Mouse (Mus musculus): ENCODE data around the gene Mapkbp1. TPM values are rescaled to one million over a fixed set of nuclear protein-coding genes. Genes with fewer than 3 reads are reported as not detected.

The Mapkbp1 gene
- 1.8 and 3.0 TPM in 2 replicates for polyA plus RNA-seq (2015; fragmentation: Nextera tagmentation; extraction: Ambion mirVana)

DNA sequence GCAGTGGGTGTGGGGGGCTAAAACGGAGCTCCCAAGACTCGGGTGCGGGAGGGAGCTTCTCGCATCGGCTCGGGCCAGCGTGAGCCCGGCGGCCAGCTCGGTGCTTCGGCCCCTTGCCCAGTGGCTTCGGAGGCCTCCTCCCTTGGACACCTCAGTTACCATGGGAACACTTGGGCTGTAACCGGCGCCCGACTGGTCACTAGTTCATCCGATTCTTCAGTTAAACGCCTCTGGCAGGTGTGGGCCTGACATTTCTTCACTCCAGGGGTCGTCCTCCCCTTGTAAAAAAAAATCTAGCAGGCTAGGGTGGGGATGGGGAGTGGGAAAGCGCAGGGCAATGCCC lies at the start of gene Mapkbp1:
Gene Mapkbp1 (plus strand): TSS at position 163 of the 343 bp plus-strand sequence.
- H3K27me3 ChIP-seq, result no peaks in the 10 kb centered on the region
- ATAC-seq (replicated peaks; ENCODE audit: insufficient number of reproducible peaks, insufficient read depth, low FRiP score, low read depth), result peak; percentile 63; the same call in 1 of the 2 replicates
- WGBS, result 2% methylated on average over 19 of the region's 19 CpGs
- peak within 1 kb of the TSS; percentile 82 for H3K4me2 ChIP-seq
- H3K9ac ChIP-seq, result peak within 1 kb of the TSS; percentile 89
- H3K9me3 ChIP-seq (replicated peaks), result no peaks in the 10 kb centered on the region
- peaks cover 5% of the 10 kb centered on the region; the same call in 1 of the 2 replicates for H3K36me3 ChIP-seq
- peak within 1 kb of the TSS; percentile 98 for H3K4me3 ChIP-seq
- peak within 1 kb of the TSS; percentile 80 for H3K27ac ChIP-seq
- peaks cover 11% of the 10 kb centered on the region for H3K4me1 ChIP-seq (replicated peaks)

DNA sequence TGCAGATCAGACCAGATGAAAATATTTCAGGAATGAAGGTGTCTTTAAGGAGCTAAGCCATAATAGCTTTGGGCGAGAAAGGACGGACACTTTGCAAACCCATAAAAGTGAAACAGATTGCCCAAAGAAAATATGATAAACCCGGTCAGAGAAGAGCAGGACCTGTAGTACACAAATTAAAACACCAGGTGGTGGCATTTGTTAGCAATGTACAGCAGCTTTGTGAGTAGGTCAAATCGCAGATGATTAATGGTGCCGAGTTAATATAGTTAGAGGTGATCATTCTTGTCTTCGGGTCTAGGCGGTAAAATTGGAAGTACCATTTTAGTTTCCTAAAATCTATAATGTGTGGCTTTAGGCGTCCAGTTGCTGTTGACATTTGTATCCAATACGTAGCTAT lies 1.9 kb upstream of the Mapkbp1 start:
- no peaks in the 10 kb centered on the region for H3K9me3 ChIP-seq (replicated peaks)
- 38% methylated on average over 9 of the region's 9 CpGs for WGBS
- no peak for ATAC-seq (replicated peaks; ENCODE audit: insufficient number of reproducible peaks, insufficient read depth, low FRiP score, low read depth)

DNA sequence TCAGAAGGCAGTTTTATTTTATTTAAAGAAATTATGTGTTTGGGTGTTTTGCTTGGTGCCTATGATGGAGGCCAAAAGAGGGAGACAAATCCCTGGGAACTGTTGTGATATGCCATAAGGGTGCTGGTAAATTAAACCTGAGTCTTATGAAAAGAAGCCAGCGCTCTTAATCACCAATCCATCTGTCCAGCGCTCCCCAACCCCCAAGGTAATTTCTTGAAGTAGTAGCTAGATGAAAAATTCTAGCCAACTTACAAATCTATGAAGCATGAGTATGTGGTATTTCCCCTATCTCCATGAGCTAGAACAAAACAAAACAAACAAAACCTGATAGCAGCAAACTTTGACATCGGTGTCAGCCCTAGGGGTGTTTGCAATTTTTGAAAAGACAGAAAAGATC lies 1.2 kb upstream of the Mapkbp1 start:
- no peaks in the 10 kb centered on the region for H3K27me3 ChIP-seq
- H3K4me3 ChIP-seq, result no peak overlapping the region
- 72% methylated on average over 3 of the region's 3 CpGs for WGBS
- peaks cover 11% of the 10 kb centered on the region for H3K4me1 ChIP-seq (replicated peaks)
- no peaks in the 10 kb centered on the region for H3K9me3 ChIP-seq (replicated peaks)
- peak overlapping the region; percentile 82 for H3K4me2 ChIP-seq
- ATAC-seq (replicated peaks; ENCODE audit: insufficient number of reproducible peaks, insufficient read depth, low FRiP score, low read depth), result no peak
- peak overlapping the region; percentile 59; the same call in 1 of the 2 replicates for H3K27ac ChIP-seq
- peaks cover 10% of the 10 kb centered on the region; the same call in 1 of the 2 replicates for H3K36me3 ChIP-seq
- no peak overlapping the region for H3K9ac ChIP-seq

More for the DNA sequence above, 1.9 kb upstream of the Mapkbp1 start:
- Histone ChIP-seq H3K4me3 (no peak overlapping the region), H3K9ac (no peak overlapping the region), H3K4me2 (no peak overlapping the region), H3K36me3 (peaks cover 17% of the 10 kb centered on the region; the same call in 1 of the 2 replicates), H3K27ac (no peak overlapping the region), H3K4me1 (replicated peaks) (peaks cover 11% of the 10 kb centered on the region), H3K27me3 (no peaks in the 10 kb centered on the region)

DNA sequence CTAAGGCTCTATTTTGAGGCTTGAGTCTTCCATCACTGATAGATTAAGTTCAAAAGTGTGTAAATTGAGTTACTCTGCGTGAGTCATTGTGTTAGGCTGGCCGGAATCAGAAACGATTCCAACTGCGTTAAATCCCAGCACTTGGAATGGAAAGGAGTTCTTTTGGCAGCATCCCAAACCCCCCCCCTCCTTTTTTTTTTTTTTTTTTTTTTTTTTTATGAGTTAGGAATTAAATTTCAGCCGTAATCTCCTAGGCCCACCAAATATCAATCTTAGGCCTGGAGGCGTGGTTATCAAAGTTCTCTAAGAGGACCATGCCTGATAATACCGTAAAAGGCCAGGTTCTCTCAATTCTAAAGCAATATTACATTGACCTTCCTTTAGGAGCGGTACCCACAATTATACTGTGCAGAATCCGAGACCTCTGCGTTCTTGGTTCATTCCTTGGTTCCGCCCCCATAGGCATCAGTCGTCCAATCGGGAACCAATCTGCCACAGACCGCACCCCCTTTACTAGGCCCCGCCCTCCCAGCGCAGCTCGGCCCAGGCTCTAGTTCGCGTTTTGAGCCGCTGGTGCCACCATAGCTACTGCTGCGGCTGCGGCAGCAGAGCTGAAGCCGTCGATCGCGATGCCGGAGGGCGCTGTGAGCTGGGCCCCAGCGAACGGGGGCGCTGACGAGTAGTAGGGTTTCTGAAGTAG lies 512 bp upstream of the Mapkbp1 start:
- H3K9me3 ChIP-seq (replicated peaks), result no peaks in the 10 kb centered on the region
- H3K27me3 ChIP-seq, result no peaks in the 10 kb centered on the region
- peak overlapping the region; percentile 80 for H3K27ac ChIP-seq
- H3K4me2 ChIP-seq, result peak overlapping the region; percentile 82
- ATAC-seq (replicated peaks; ENCODE audit: insufficient number of reproducible peaks, insufficient read depth, low FRiP score, low read depth), result peak; percentile 99
- peaks cover 5% of the 10 kb centered on the region; the same call in 1 of the 2 replicates for H3K36me3 ChIP-seq
- 2% methylated on average over 32 of the region's 32 CpGs for WGBS
- peak overlapping the region; percentile 98 for H3K4me3 ChIP-seq
- H3K9ac ChIP-seq, result peak overlapping the region; percentile 89
- H3K4me1 ChIP-seq (replicated peaks), result peaks cover 11% of the 10 kb centered on the region

GRCm38 (mm10) chr2:119980343-119980986 lies 8.0 kb downstream of the Mapkbp1 start:
- Histone ChIP-seq H3K36me3 (no peaks in the 10 kb centered on the region), H3K9me3 (replicated peaks) (no peaks in the 10 kb centered on the region), H3K4me3 (no peak overlapping the region), H3K4me2 (no peak overlapping the region), H3K27me3 (no peaks in the 10 kb centered on the region), H3K9ac (no peak overlapping the region), H3K27ac (no peak overlapping the region), H3K4me1 (replicated peaks) (no peaks in the 10 kb centered on the region)
- no peak for ATAC-seq (replicated peaks; ENCODE audit: insufficient number of reproducible peaks, insufficient read depth, low FRiP score, low read depth)
- 84% methylated on average over 7 of the region's 7 CpGs for WGBS

DNA sequence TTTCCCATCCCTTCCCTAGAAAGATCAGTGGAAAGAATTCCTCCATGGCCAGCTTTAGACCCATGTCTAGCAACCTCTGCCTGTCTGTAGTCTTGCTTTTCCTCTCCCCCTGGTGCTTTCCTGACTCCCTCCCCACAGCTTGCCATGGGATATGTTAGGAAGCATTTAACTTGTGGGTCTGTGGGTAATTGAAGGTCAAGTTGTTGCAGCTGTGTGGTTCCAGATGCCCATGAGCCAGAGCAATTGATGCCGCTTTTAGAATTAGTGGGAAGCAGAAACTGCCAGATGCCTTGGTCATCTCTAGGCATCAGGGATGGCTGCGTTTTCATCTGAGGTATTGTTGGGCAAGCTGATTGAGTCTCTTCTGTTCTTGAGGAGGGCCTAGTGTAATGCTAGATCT lies 9.1 kb downstream of the Mapkbp1 start:
- H3K4me1 ChIP-seq (replicated peaks), result peaks cover 8% of the 10 kb centered on the region; the same call in 1 of the 2 replicates
- 82% methylated on average over 2 of the region's 2 CpGs for WGBS
- H3K9me3 ChIP-seq (replicated peaks), result no peaks in the 10 kb centered on the region
- no peak overlapping the region for H3K9ac ChIP-seq
- H3K36me3 ChIP-seq, result no peaks in the 10 kb centered on the region
- H3K4me3 ChIP-seq, result no peak overlapping the region
- H3K27ac ChIP-seq, result no peak overlapping the region
- ATAC-seq (replicated peaks; ENCODE audit: insufficient number of reproducible peaks, insufficient read depth, low FRiP score, low read depth), result no peak
- H3K27me3 ChIP-seq, result no peaks in the 10 kb centered on the region
- H3K4me2 ChIP-seq, result no peak overlapping the region

- Histone ChIP-seq H3K4me2 (no peak overlapping the region), H3K4me1 (replicated peaks) (peaks cover 8% of the 10 kb centered on the region; the same call in 1 of the 2 replicates), H3K36me3 (no peaks in the 10 kb centered on the region), H3K27ac (no peak overlapping the region), H3K9me3 (replicated peaks) (no peaks in the 10 kb centered on the region), H3K4me3 (no peak overlapping the region), H3K9ac (no peak overlapping the region), H3K27me3 (no peaks in the 10 kb centered on the region)
- WGBS, result 63% methylated on average over 8 of the region's 8 CpGs
- no peak for ATAC-seq (replicated peaks; ENCODE audit: insufficient number of reproducible peaks, insufficient read depth, low FRiP score, low read depth)
Measured at GRCm38 (mm10) chr2:119985871-119986270, 13.4 kb downstream of the Mapkbp1 start.

DNA sequence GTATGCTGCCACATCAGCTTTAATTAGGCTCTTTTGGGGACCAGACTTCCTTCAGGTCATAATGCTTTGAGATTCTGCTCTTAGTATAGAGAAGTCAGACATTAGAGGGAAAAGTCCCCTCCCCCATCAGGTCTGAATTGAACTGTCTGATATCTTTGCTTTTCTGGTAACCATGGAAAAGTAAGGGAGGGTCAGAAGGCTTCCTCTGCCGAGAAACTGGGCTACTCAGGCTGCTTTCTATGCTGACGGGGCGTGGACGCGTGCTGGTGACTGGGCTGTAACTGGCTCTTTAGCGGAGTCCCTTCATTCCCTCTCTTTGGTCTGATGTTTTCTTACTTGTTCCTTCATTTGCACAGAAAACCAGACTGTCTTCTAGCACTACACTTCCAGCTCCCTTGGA lies 13.9 kb downstream of the Mapkbp1 start:
- no peak for ATAC-seq (replicated peaks; ENCODE audit: insufficient number of reproducible peaks, insufficient read depth, low FRiP score, low read depth)
- WGBS, result 55% methylated on average over 6 of the region's 6 CpGs

GRCm38 (mm10) chr2:119987441-119987840 lies 14.9 kb downstream of the Mapkbp1 start:
- 94% methylated on average over 2 of the region's 2 CpGs for WGBS
- Histone ChIP-seq H3K4me1 (replicated peaks) (peaks cover 8% of the 10 kb centered on the region; the same call in 1 of the 2 replicates), H3K36me3 (no peaks in the 10 kb centered on the region), H3K27me3 (no peaks in the 10 kb centered on the region), H3K9me3 (replicated peaks) (no peaks in the 10 kb centered on the region), H3K4me2 (no peak overlapping the region), H3K4me3 (no peak overlapping the region), H3K9ac (no peak overlapping the region), H3K27ac (no peak overlapping the region)
- ATAC-seq (replicated peaks; ENCODE audit: insufficient number of reproducible peaks, insufficient read depth, low FRiP score, low read depth), result no peak

More for the DNA sequence above, 13.9 kb downstream of the Mapkbp1 start:
- no peaks in the 10 kb centered on the region for H3K9me3 ChIP-seq (replicated peaks)
- peaks cover 8% of the 10 kb centered on the region; the same call in 1 of the 2 replicates for H3K4me1 ChIP-seq (replicated peaks)
- H3K36me3 ChIP-seq, result no peaks in the 10 kb centered on the region
- H3K27me3 ChIP-seq, result no peaks in the 10 kb centered on the region
- H3K4me3 ChIP-seq, result no peak overlapping the region
- H3K27ac ChIP-seq, result no peak overlapping the region
- no peak overlapping the region for H3K4me2 ChIP-seq
- no peak overlapping the region for H3K9ac ChIP-seq

DNA sequence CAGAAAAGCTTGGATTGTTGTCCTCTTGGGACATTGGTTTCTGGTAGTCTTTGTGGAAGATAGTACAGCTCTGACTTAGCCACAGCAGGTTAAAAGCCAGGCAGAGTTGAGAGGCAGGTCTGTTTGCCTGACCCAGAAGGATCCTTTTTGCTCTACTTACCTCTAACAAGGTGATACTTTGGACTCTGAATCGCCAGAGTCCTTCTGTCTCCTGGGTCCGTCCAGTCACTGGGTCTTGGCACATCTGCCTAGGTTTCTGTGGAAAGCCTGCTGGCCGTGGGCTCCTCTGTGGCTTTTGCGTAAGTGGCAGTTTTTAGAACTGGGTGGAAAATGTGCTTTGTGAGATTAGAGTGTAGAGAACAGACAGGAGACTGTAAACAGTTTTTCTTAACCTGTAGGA lies 16.5 kb downstream of the Mapkbp1 start:
- H3K36me3 ChIP-seq, result no peaks in the 10 kb centered on the region
- WGBS, result 85% methylated on average over 4 of the region's 4 CpGs

DNA sequence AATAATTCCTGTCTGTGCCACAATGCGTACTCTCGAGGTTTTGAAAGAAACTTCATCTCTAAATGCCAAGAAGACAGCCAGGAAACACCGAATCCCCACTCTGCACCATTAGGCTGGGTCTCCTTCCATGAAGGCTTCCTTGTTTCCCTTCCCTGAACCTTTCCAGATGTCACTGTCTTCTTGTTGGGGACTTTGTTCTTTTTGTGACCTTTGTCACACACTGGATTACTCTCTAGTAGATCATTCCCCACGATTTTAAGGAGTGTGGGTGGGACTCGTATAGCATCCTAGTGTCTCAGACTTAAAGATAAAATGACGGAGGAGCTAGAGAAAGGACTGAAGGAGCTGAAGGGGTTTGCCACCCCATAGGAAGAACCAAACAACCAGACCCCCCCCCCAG lies 18.4 kb downstream of the Mapkbp1 start:
- 77% methylated on average over 6 of the region's 6 CpGs for WGBS
- peaks cover 19% of the 10 kb centered on the region for H3K4me1 ChIP-seq (replicated peaks)
- no peak for ATAC-seq (replicated peaks; ENCODE audit: insufficient number of reproducible peaks, insufficient read depth, low FRiP score, low read depth)

More for the DNA sequence above, 16.5 kb downstream of the Mapkbp1 start:
- no peaks in the 10 kb centered on the region for H3K27me3 ChIP-seq
- ATAC-seq (replicated peaks; ENCODE audit: insufficient number of reproducible peaks, insufficient read depth, low FRiP score, low read depth), result no peak
- H3K27ac ChIP-seq, result no peak overlapping the region
- no peak overlapping the region for H3K9ac ChIP-seq
- no peak overlapping the region for H3K4me3 ChIP-seq
- H3K4me1 ChIP-seq (replicated peaks), result peaks cover 8% of the 10 kb centered on the region; the same call in 1 of the 2 replicates
- no peaks in the 10 kb centered on the region for H3K9me3 ChIP-seq (replicated peaks)
- H3K4me2 ChIP-seq, result no peak overlapping the region

More for the DNA sequence above, 18.4 kb downstream of the Mapkbp1 start:
- H3K36me3 ChIP-seq, result no peaks in the 10 kb centered on the region
- H3K9ac ChIP-seq, result no peak overlapping the region
- H3K9me3 ChIP-seq (replicated peaks), result no peaks in the 10 kb centered on the region
- no peak overlapping the region for H3K4me3 ChIP-seq
- H3K4me2 ChIP-seq, result no peak overlapping the region
- H3K27me3 ChIP-seq, result no peaks in the 10 kb centered on the region
- no peak overlapping the region for H3K27ac ChIP-seq

Data from heart, embryonic 15.5 days (tissue).